Mouse (Mus musculus) forebrain, embryonic 14.5 days (tissue): Measurements from ENCODE around the gene Tmed2. TPM values are rescaled to one million over a fixed set of nuclear protein-coding genes. Genes with fewer than 3 reads are reported as not detected.
"Not testable (repeated sequence)": the region's sequence is repeated elsewhere in the genome, so short reads cannot be mapped to it uniquely, and the experiment has no call there.

ENCODE experiments used
- ATAC-seq: fragments of 200-750 bp; cut with Nextera tagmentation; 2 replicates; pipeline ENCODE4 v1.8.0; 2017; ENCODE audit warnings: mild to moderate bottlenecking, moderate library complexity
- DNase-seq: peaks from one replicate; pipeline ENCODE4 v3.0.0-alpha.2; 2015; ENCODE audit warnings: low spot score
- H3K27ac ChIP-seq: fragments of 300-500 bp; sonication (generic); 2 replicates; pipeline ENCODE4 v1.5.1; 2014; ENCODE audit warnings: low read depth, mild to moderate bottlenecking, control low read depth, low read length, moderate library complexity
- H3K27me3 ChIP-seq: fragments of 300-500 bp; sonication (generic); replicated peaks from 2 replicates; pipeline ENCODE4 v1.6.1; 2014; ENCODE audit warnings: low read length, control low read depth, mixed read lengths; ENCODE audit not compliant: control insufficient read depth, insufficient read depth
- H3K36me3 ChIP-seq: fragments of 300-500 bp; sonication (generic); 2 replicates; pipeline ENCODE4 v1.6.1; 2014; ENCODE audit warnings: low read length, control low read depth; ENCODE audit not compliant: control insufficient read depth, insufficient read depth
- H3K4me1 ChIP-seq: fragments of 300-500 bp; sonication (generic); 2 replicates; pipeline ENCODE4 v1.6.1; 2014; ENCODE audit warnings: antibody characterized with exemption, low read length, control low read depth; ENCODE audit not compliant: control insufficient read depth, insufficient read depth
- H3K4me2 ChIP-seq: fragments of 300-500 bp; sonication (generic); 2 replicates; pipeline ENCODE4 v1.6.1; 2014; ENCODE audit warnings: mild to moderate bottlenecking, control low read depth, low read length
- H3K4me3 ChIP-seq: fragments of 300-500 bp; sonication (generic); 2 replicates; pipeline ENCODE4 v1.5.1; 2014; ENCODE audit warnings: low read depth, low read length, control low read depth
- H3K9ac ChIP-seq: fragments of 300-500 bp; sonication (generic); 2 replicates; pipeline ENCODE4 v1.6.1; 2014; ENCODE audit warnings: mild to moderate bottlenecking, low read length, control low read depth, moderate library complexity
- H3K9me3 ChIP-seq: fragments of 300-500 bp; sonication (generic); replicated peaks from 2 replicates; pipeline ENCODE4 v1.6.1; 2016; ENCODE audit warnings: low read length, control low read depth, mixed read lengths; ENCODE audit not compliant: control insufficient read depth
- WGBS: fragments of 180-500 bp; shearing (Covaris S2); extraction: QIAGEN DNeasy Blood & Tissue Kit; methylation state at CpG from one replicate; pipeline ENCODE4 v1.1.7; 2014; 5-methylcytosine and 5-hydroxymethylcytosine counted together
- polyA plus RNA-seq: library from polyadenylated mRNA; unstranded; fragments of >200 nt; fragmentation: Nextera tagmentation; extraction: Ambion mirVana; gene quantifications from 2 replicates; pipeline ENCODE4 v1.2.1, GENCODE M21; 2014

Tmed2 gene
- polyA plus RNA-seq = 416 and 423 TPM in 2 replicates

- H3K9me3 ChIP-seq = no peaks in the 10 kb centered on the region
- under 1% methylated on average over 34 of the region's 35 CpGs for WGBS
- peaks cover 32% of the 10 kb centered on the region for H3K36me3 ChIP-seq
- no peaks in the 10 kb centered on the region for H3K27me3 ChIP-seq
- H3K27ac ChIP-seq = peak within 1 kb of the TSS; percentile 57; the same call in 1 of the 2 replicates
- peaks cover 12% of the 10 kb centered on the region for H3K4me1 ChIP-seq
- H3K4me3 ChIP-seq = peak within 1 kb of the TSS; percentile 90
- DNase-seq (peak; percentile 99), ATAC-seq (peak; percentile 98)
- H3K4me2 ChIP-seq = peak within 1 kb of the TSS; percentile 85
- peak within 1 kb of the TSS; percentile 80 for H3K9ac ChIP-seq
These were observed at the start of gene Tmed2 for GRCm38 (mm10) chr5:124540383-124540786. Gene Tmed2 (plus strand): TSS chr5:124540695.

GRCm38 (mm10) chr5:124491732-124492131 lies 48.8 kb upstream of the Tmed2 start:
- Histone ChIP-seq H3K27me3 (no peaks in the 10 kb centered on the region), H3K9me3 (no peaks in the 10 kb centered on the region), H3K4me3 (no peak overlapping the region), H3K4me2 (no peak overlapping the region), H3K9ac (no peak overlapping the region), H3K27ac (no peak overlapping the region), H3K36me3 (peaks cover 54% of the 10 kb centered on the region), H3K4me1 (no peaks in the 10 kb centered on the region)
- WGBS = 39% methylated on average over 4 of the region's 4 CpGs
- ATAC-seq (no peak), DNase-seq (no peak)

GRCm38 (mm10) chr5:124492618-124493017 lies 47.9 kb upstream of the Tmed2 start:
- no peaks in the 10 kb centered on the region for H3K4me1 ChIP-seq
- no peaks in the 10 kb centered on the region for H3K9me3 ChIP-seq
- WGBS = 90% methylated on average over 4 of the region's 4 CpGs
- no peak overlapping the region for H3K27ac ChIP-seq
- H3K4me3 ChIP-seq = no peak overlapping the region
- no peak for DNase-seq
- H3K4me2 ChIP-seq = no peak overlapping the region
- no peak for ATAC-seq
- peaks cover 58% of the 10 kb centered on the region for H3K36me3 ChIP-seq
- no peak overlapping the region for H3K9ac ChIP-seq
- H3K27me3 ChIP-seq = no peaks in the 10 kb centered on the region

- peaks cover 61% of the 10 kb centered on the region for H3K36me3 ChIP-seq
- no peaks in the 10 kb centered on the region for H3K27me3 ChIP-seq
- H3K4me1 ChIP-seq = no peaks in the 10 kb centered on the region
- 91% methylated on average over 11 of the region's 11 CpGs for WGBS
- H3K4me3 ChIP-seq = no peak overlapping the region
- H3K9me3 ChIP-seq = no peaks in the 10 kb centered on the region
- no peak overlapping the region for H3K4me2 ChIP-seq
- no peak overlapping the region for H3K9ac ChIP-seq
- no peak overlapping the region for H3K27ac ChIP-seq
- ATAC-seq (no peak), DNase-seq (no peak)
These were observed 47.0 kb upstream of the Tmed2 start for GRCm38 (mm10) chr5:124493455-124493854.

GRCm38 (mm10) chr5:124495547-124495946 lies 44.9 kb upstream of the Tmed2 start:
- H3K36me3 ChIP-seq = peaks cover 53% of the 10 kb centered on the region
- H3K27ac ChIP-seq = peak overlapping the region; percentile 48; the same call in 1 of the 2 replicates
- no peak overlapping the region for H3K4me2 ChIP-seq
- ATAC-seq = peak; percentile 50
- no peaks in the 10 kb centered on the region for H3K9me3 ChIP-seq
- H3K9ac ChIP-seq = no peak overlapping the region
- peak; percentile 55 for DNase-seq
- no peaks in the 10 kb centered on the region for H3K27me3 ChIP-seq
- H3K4me3 ChIP-seq = no peak overlapping the region
- H3K4me1 ChIP-seq = no peaks in the 10 kb centered on the region
- 59% methylated on average over 7 of the region's 7 CpGs for WGBS

GRCm38 (mm10) chr5:124496614-124497514 lies 43.6 kb upstream of the Tmed2 start:
- H3K4me3 ChIP-seq = no peak overlapping the region
- no peak overlapping the region for H3K27ac ChIP-seq
- H3K9ac ChIP-seq = no peak overlapping the region
- H3K4me2 ChIP-seq = no peak overlapping the region
- WGBS = 86% methylated on average over 15 of the region's 15 CpGs
- H3K36me3 ChIP-seq = peaks cover 48% of the 10 kb centered on the region
- no peak for DNase-seq
- ATAC-seq = no peak
- H3K4me1 ChIP-seq = no peaks in the 10 kb centered on the region
- H3K27me3 ChIP-seq = no peaks in the 10 kb centered on the region
- no peaks in the 10 kb centered on the region for H3K9me3 ChIP-seq

- H3K9me3 ChIP-seq = no peaks in the 10 kb centered on the region
- H3K27ac ChIP-seq = no peak overlapping the region
- 84% methylated on average over 9 of the region's 9 CpGs for WGBS
- H3K27me3 ChIP-seq = no peaks in the 10 kb centered on the region
- H3K9ac ChIP-seq = no peak overlapping the region
- no peaks in the 10 kb centered on the region for H3K4me1 ChIP-seq
- H3K36me3 ChIP-seq = peaks cover 50% of the 10 kb centered on the region
- no peak for ATAC-seq
- no peak overlapping the region for H3K4me2 ChIP-seq
- no peak for DNase-seq
- no peak overlapping the region for H3K4me3 ChIP-seq
These were observed 42.1 kb upstream of the Tmed2 start for GRCm38 (mm10) chr5:124498221-124498876.

DNA sequence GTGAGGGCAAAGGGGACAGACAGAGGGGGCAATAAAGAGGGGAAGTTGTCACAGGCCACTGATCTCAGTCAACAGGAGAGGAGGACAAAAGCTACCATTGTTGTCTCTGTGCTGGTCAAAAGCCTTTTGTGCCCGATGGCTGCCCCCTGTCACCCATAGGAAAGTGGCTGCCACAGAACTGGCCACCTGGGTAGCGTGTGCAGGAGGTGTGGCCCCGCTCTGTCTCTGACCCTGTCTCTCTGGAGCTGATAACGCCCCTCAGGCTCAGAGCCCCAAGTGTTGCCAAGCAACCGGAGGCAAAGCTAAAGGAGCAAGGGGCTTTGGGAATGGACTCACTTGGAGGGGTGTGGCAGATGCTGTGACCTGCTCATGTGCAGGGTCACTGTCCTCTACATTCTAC lies 41.5 kb upstream of the Tmed2 start:
- H3K27ac ChIP-seq = no peak overlapping the region
- no peaks in the 10 kb centered on the region for H3K9me3 ChIP-seq
- DNase-seq (no peak), ATAC-seq (no peak)
- no peak overlapping the region for H3K4me2 ChIP-seq
- H3K4me1 ChIP-seq = no peaks in the 10 kb centered on the region
- H3K36me3 ChIP-seq = peaks cover 47% of the 10 kb centered on the region
- H3K4me3 ChIP-seq = no peak overlapping the region
- WGBS = 27% methylated on average over 5 of the region's 5 CpGs
- no peak overlapping the region for H3K9ac ChIP-seq
- H3K27me3 ChIP-seq = no peaks in the 10 kb centered on the region

- H3K4me2 ChIP-seq, H3K4me3 ChIP-seq, H3K27me3 ChIP-seq, H3K4me1 ChIP-seq, H3K9me3 ChIP-seq, DNase-seq, H3K9ac ChIP-seq, ATAC-seq, H3K27ac ChIP-seq: not testable (repeated sequence)
- 75% methylated on average over 2 of the region's 4 CpGs for WGBS
- peaks cover 43% of the 10 kb centered on the region for H3K36me3 ChIP-seq
These were observed 40.5 kb upstream of the Tmed2 start for GRCm38 (mm10) chr5:124500037-124500436.
